Mouse (Mus musculus): ENCODE measurements around the gene Myh14.

Myh14 gene

GRCm38 (mm10) chr7:44672193-44672592 lies 1.6 kb upstream of the Myh14 start:
- DNase-seq (ENCODE audit: low read depth, low spot score), result no peak

- no peak for DNase-seq (ENCODE audit: low read depth, low spot score)
These were observed 1.5 kb downstream of the Myh14 start for GRCm38 (mm10) chr7:44669103-44669502.

- DNase-seq (ENCODE audit: low read depth, low spot score), result no peak
These were observed 2.5 kb downstream of the Myh14 start for GRCm38 (mm10) chr7:44667996-44668738.

- DNase-seq (ENCODE audit: low read depth, low spot score), result no peak
These were observed 4.2 kb downstream of the Myh14 start for GRCm38 (mm10) chr7:44666462-44666861.

- DNase-seq (ENCODE audit: low read depth, low spot score), result no peak
These were observed 5.9 kb downstream of the Myh14 start for GRCm38 (mm10) chr7:44664731-44665130.

GRCm38 (mm10) chr7:44663546-44663945 lies 7.1 kb downstream of the Myh14 start:
- DNase-seq (ENCODE audit: low read depth, low spot score), result no peak

GRCm38 (mm10) chr7:44662569-44662968 lies 8.1 kb downstream of the Myh14 start:
- no peak for DNase-seq (ENCODE audit: low read depth, low spot score)

GRCm38 (mm10) chr7:44662168-44662567 lies 8.5 kb downstream of the Myh14 start:
- no peak for DNase-seq (ENCODE audit: low read depth, low spot score)

- no peak for DNase-seq (ENCODE audit: low read depth, low spot score)
These were observed 9.4 kb downstream of the Myh14 start for GRCm38 (mm10) chr7:44661219-44661618.

- DNase-seq (ENCODE audit: low read depth, low spot score), result peak; percentile 31
These were observed 15.1 kb downstream of the Myh14 start for GRCm38 (mm10) chr7:44655504-44655903.

- peak; percentile 13 for DNase-seq (ENCODE audit: low read depth, low spot score)
These were observed 16.9 kb downstream of the Myh14 start for GRCm38 (mm10) chr7:44653773-44654172.

- no peak for DNase-seq (ENCODE audit: low read depth, low spot score)
These were observed 19.2 kb downstream of the Myh14 start for GRCm38 (mm10) chr7:44651416-44651815.

GRCm38 (mm10) chr7:44649990-44650389 lies 20.7 kb downstream of the Myh14 start:
- peak; percentile 16 for DNase-seq (ENCODE audit: low read depth, low spot score)

GRCm38 (mm10) chr7:44649094-44649610 lies 21.5 kb downstream of the Myh14 start:
- DNase-seq (ENCODE audit: low read depth, low spot score), result no peak

GRCm38 (mm10) chr7:44647729-44648128 lies 22.9 kb downstream of the Myh14 start:
- DNase-seq (ENCODE audit: low read depth, low spot score), result no peak

- DNase-seq (ENCODE audit: low read depth, low spot score), result peak; percentile 16
These were observed 23.5 kb downstream of the Myh14 start for GRCm38 (mm10) chr7:44647042-44647724.

GRCm38 (mm10) chr7:44645951-44646350 lies 24.7 kb downstream of the Myh14 start:
- DNase-seq (ENCODE audit: low read depth, low spot score), result no peak

- DNase-seq (ENCODE audit: low read depth, low spot score), result no peak
These were observed 25.4 kb downstream of the Myh14 start for GRCm38 (mm10) chr7:44645256-44645655.

- DNase-seq (ENCODE audit: low read depth, low spot score), result no peak
These were observed 28.8 kb downstream of the Myh14 start for GRCm38 (mm10) chr7:44641887-44642286.

- no peak for DNase-seq (ENCODE audit: low read depth, low spot score)
These were observed 29.6 kb downstream of the Myh14 start for GRCm38 (mm10) chr7:44640843-44641605.

- no peak for DNase-seq (ENCODE audit: low read depth, low spot score)
These were observed 32.0 kb downstream of the Myh14 start for GRCm38 (mm10) chr7:44638663-44639062.

GRCm38 (mm10) chr7:44636684-44637083 lies 34.0 kb downstream of the Myh14 start:
- DNase-seq (ENCODE audit: low read depth, low spot score), result no peak

Data from c-Kit-negative CD71-positive TER-119-positive erythroid progenitor cells, embryonic 14.5 days (primary cell).